Mouse (Mus musculus) cerebellum, adult 2 months (tissue): ENCODE results near the gene Hes7.

Experiments
- CTCF ChIP-seq: fragments of 200-500 bp; IDR thresholded peaks from 2 replicates; pipeline ENCODE4 v1.5.1; 2011; ENCODE audit warnings: low read depth, mild to moderate bottlenecking, control low read depth, low read length, moderate library complexity, borderline replicate concordance; ENCODE audit not compliant: insufficient read depth
- POLR2A ChIP-seq: fragments of 200-500 bp; IDR thresholded peaks from 2 replicates; pipeline ENCODE4 v1.6.1; 2011; ENCODE audit warnings: low read length, control low read depth, borderline replicate concordance; ENCODE audit not compliant: insufficient read depth

DNA sequence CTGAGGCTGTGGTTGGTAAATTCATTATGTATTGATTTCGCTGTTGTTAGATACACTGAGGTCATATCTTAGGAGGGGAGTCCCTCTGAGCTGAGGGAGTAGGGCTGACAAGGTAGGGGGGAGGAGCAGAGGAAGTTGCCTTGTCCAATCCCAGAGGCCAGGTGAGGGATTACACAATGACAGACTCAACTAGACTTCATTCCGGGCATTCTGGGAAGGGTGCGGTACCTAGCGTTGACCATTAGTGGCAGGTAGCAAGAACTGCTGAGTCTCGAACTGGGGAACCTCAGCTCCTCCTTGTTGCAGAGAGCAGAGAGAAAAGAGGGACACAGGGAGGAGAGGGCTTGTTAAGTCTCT, 13.3 kb downstream of the Hes7 start:
- 0 out of 2 replicates have a peak, but pooled peaks have one; percentile 4 for TF ChIP-seq CTCF
- TF ChIP-seq POLR2A: no peak
